8 mouse cellular contexts compared by ENCODE assay signal in genomic region chr7:120632518-120632917, GRCm38 (mm10). TPM values are rescaled to one million over a fixed set of nuclear protein-coding genes. Genes with fewer than 3 reads are reported as not detected.
A peak's percentile ranks its signal among the peaks of the same experiment; 100 is the strongest.
DNase-seq lines count a peak whose midpoint lies in the region; ATAC-seq lines count a peak whose summit lies in the region.

No protein-coding gene starts in this region.

- no peaks in the 10 kb centered on the region for H3K27me3 ChIP-seq in heart, embryonic 11.5 days (ENCODE audit: control insufficient read depth, insufficient read depth, low read length)
- no peaks in the 10 kb centered on the region for H3K27me3 ChIP-seq in midbrain, embryonic 10.5 days (ENCODE audit: low read depth, poor library complexity, severe bottlenecking)

- no peaks in the 10 kb centered on the region for H3K36me3 ChIP-seq in heart, embryonic 11.5 days (ENCODE audit: control insufficient read depth, insufficient read depth, low read length)
- peaks cover 1% of the 10 kb centered on the region for H3K36me3 ChIP-seq in midbrain, embryonic 10.5 days

- H3K27ac ChIP-seq in heart, embryonic 11.5 days (ENCODE audit: low read depth, low read length), result no peak overlapping the region
- no peak overlapping the region for H3K27ac ChIP-seq in midbrain, embryonic 10.5 days (replicated peaks)

- 66% methylated on average over 1 of the region's 1 CpGs for WGBS in heart, embryonic 11.5 days (ENCODE audit: insufficient replicate concordance)
- 81% methylated on average over 1 of the region's 1 CpGs for WGBS in midbrain, embryonic 10.5 days

- H3K4me2 ChIP-seq in heart, embryonic 11.5 days, result no peak overlapping the region

- H3K4me1 ChIP-seq in heart, embryonic 11.5 days (ENCODE audit: control insufficient read depth, insufficient read depth, low read length), result 0 out of 2 replicates have a peak, but pooled peaks cover 6% of the 10 kb centered on the region
- peaks cover 19% of the 10 kb centered on the region for H3K4me1 ChIP-seq in midbrain, embryonic 10.5 days

- H3K4me3 ChIP-seq in heart, embryonic 11.5 days (ENCODE audit: low read depth, low read length), result no peak overlapping the region
- H3K4me3 ChIP-seq in midbrain, embryonic 10.5 days, result no peak overlapping the region

- DNase-seq in heart, adult 18-20 months, result peak; percentile 12 to 26
- peak; percentile 47 for DNase-seq in right cerebral cortex, adult 18-20 months
- DNase-seq in right cerebral cortex, postnatal 25 days, result no peak
- DNase-seq in embryo, embryonic 11 days, result peak; percentile 5
- DNase-seq in retina, postnatal 1 day, result peak; percentile 34
- no peak for DNase-seq in gastrocnemius, postnatal 36 days
- no peak for DNase-seq in midbrain, embryonic 10.5 days (ENCODE audit: low spot score)

- no peak overlapping the region for H3K9ac ChIP-seq in heart, embryonic 11.5 days (ENCODE audit: low read depth, low read length)

- ATAC-seq in heart, embryonic 11.5 days (replicated peaks; ENCODE audit: insufficient number of reproducible peaks, low FRiP score, low TSS enrichment), result no peak

- no peaks in the 10 kb centered on the region for H3K9me3 ChIP-seq in heart, embryonic 11.5 days (replicated peaks; ENCODE audit: control insufficient read depth, low read length)
- no peaks in the 10 kb centered on the region for H3K9me3 ChIP-seq in midbrain, embryonic 10.5 days (replicated peaks)

- intact Hi-C loops in gastrocnemius, postnatal 36 days (cut with DNase I), result no loop called here

RNA-seq across cellular contexts. Expression of gene Uqcrc2, which starts 2.5 kb away (rescaled TPM):
- 1,000 to 10,000 TPM; 1,098 to 1,209 TPM for total RNA-seq in heart, adult 18-20 months (2021)
- 429 and 456 TPM in 2 replicates for polyA plus RNA-seq in heart, embryonic 11.5 days (2014; fragmentation: Nextera tagmentation; extraction: Ambion mirVana)
- total RNA-seq in gastrocnemius, postnatal 36 days (2021), result 100 to 1,000 TPM; 505 to 521 TPM
- 180 and 188 TPM in 2 replicates for polyA plus RNA-seq in midbrain, embryonic 10.5 days (2016; fragmentation: Nextera tagmentation; extraction: Ambion mirVana)

RNA-seq across cellular contexts. Expression of gene Pdzd9, which starts 37.6 kb away (rescaled TPM):
- not detected for total RNA-seq in heart, adult 18-20 months (2021)
- polyA plus RNA-seq in heart, embryonic 11.5 days (2014; fragmentation: Nextera tagmentation; extraction: Ambion mirVana), result 0.28 and 0.43 TPM in 2 replicates
- not detected for total RNA-seq in gastrocnemius, postnatal 36 days (2021)
- 0.24 and 0.41 TPM in 2 replicates for polyA plus RNA-seq in midbrain, embryonic 10.5 days (2016; fragmentation: Nextera tagmentation; extraction: Ambion mirVana)

RNA-seq across cellular contexts. Expression of gene Mosmo, which starts 44.9 kb away (rescaled TPM):
- total RNA-seq in heart, adult 18-20 months (2021), result 10 to 100 TPM; 29.1 to 30.3 TPM
- polyA plus RNA-seq in heart, embryonic 11.5 days (2014; fragmentation: Nextera tagmentation; extraction: Ambion mirVana), result 12.5 and 17.8 TPM in 2 replicates
- 10 to 100 TPM; 16.4 to 16.7 TPM for total RNA-seq in gastrocnemius, postnatal 36 days (2021)
- polyA plus RNA-seq in midbrain, embryonic 10.5 days (2016; fragmentation: Nextera tagmentation; extraction: Ambion mirVana), result 11.9 and 13.0 TPM in 2 replicates

Comparison
In these comparisons a context has a peak if more than half of its experiments do, and no peak if none do; other contexts are left out.
1. DNase-seq: peak in heart, adult 18-20 months (2 of 2), right cerebral cortex, adult 18-20 months (single experiment), embryo, embryonic 11 days (single experiment) and retina, postnatal 1 day (single experiment); none in right cerebral cortex, postnatal 25 days (single experiment), gastrocnemius, postnatal 36 days (0 of 2) and midbrain, embryonic 10.5 days (single experiment).